Mouse (Mus musculus): ENCODE data around the gene Klhl40. TPM values are rescaled to one million over a fixed set of nuclear protein-coding genes. Genes with fewer than 3 reads are reported as not detected.

Klhl40 gene
- polyA plus RNA-seq (2014; fragmentation: Nextera tagmentation; extraction: Ambion mirVana) = 0.08 TPM in 1 of 2 replicates, not detected in the other

DNA sequence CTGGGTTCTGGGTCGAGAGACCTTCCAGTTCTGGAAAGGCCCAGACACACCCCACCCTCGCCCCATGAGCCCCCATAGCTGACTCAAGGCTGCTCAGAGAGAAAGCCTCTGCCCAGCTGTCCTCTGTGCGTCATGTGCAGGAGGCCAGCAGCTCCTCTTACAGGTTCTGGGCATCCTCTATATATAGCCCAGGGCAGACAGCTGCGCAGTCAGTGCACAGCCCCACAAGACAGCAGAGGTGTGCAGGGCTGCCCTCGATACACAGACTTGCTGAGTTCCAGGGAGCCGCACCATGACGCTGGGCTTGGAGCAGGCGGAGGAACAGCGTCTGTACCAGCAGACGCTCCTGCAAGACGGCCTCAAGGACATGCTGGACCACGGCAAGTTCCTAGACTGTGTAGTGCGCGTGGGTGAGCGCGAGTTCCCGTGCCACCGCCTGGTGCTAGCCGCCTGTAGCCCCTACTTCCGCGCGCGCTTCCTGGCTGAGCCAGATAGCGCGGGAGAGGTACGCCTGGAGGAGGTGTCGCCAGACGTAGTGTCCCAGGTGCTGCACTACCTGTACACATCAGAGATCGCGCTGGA is at the start of gene Klhl40:
Gene Klhl40, plus strand, starts transcription at position 124 of the 582 bp plus-strand sequence.
- WGBS = 20% methylated on average over 30 of the region's 30 CpGs
- Histone ChIP-seq H3K27ac (ENCODE audit: low read depth, low read length) (no peak within 1 kb of the TSS), H3K27me3 (ENCODE audit: control insufficient read depth, insufficient read depth, low read length) (peaks cover 32% of the 10 kb centered on the region), H3K36me3 (ENCODE audit: control insufficient read depth, insufficient read depth, low read length) (no peaks in the 10 kb centered on the region), H3K4me2 (replicated peaks; ENCODE audit: low read depth, low read length) (peak within 1 kb of the TSS; percentile 54), H3K4me3 (ENCODE audit: low read length) (peak within 1 kb of the TSS; percentile 30), H3K9me3 (ENCODE audit: control insufficient read depth, low read length) (no peaks in the 10 kb centered on the region), H3K9ac (ENCODE audit: low read depth, low read length) (peak within 1 kb of the TSS; percentile 19; the same call in 1 of the 2 replicates), H3K4me1 (ENCODE audit: control insufficient read depth, insufficient read depth, low read length) (0 out of 2 replicates have a peak, but pooled peaks cover 5% of the 10 kb centered on the region)
- ATAC-seq (ENCODE audit: low FRiP score, low TSS enrichment) = 0 out of 2 replicates have a peak, but pooled peaks have one; percentile 37

DNA sequence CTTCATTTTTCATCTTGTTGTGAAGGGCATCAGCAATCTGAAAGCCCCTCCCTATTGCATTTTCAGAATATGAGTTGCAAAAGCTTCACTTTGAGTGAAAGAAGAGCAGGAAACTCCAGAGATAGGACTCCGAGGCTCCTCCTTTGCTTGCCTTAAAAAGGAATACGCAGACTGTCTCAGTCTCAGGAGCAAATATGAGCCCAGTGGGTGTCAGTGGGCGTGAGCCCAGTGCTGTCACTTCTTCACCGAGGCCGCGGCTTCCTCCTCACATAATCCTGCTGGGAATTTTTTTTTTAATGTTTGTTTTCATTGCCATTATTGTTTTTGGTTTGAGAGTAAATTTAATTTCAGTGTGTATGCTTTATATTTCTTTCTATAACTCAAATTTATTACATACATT is 36.9 kb upstream of the Klhl40 start:
- no peak overlapping the region for H3K4me3 ChIP-seq (ENCODE audit: low read length)
- H3K4me2 ChIP-seq (replicated peaks; ENCODE audit: low read depth, low read length) = no peak overlapping the region
- 85% methylated on average over 6 of the region's 6 CpGs for WGBS
- H3K36me3 ChIP-seq (ENCODE audit: control insufficient read depth, insufficient read depth, low read length) = peaks cover 72% of the 10 kb centered on the region
- no peaks in the 10 kb centered on the region for H3K9me3 ChIP-seq (ENCODE audit: control insufficient read depth, low read length)
- H3K4me1 ChIP-seq (ENCODE audit: control insufficient read depth, insufficient read depth, low read length) = no peaks in the 10 kb centered on the region
- ATAC-seq (ENCODE audit: low FRiP score, low TSS enrichment) = no peak
- no peak overlapping the region for H3K27ac ChIP-seq (ENCODE audit: low read depth, low read length)
- no peak overlapping the region for H3K9ac ChIP-seq (ENCODE audit: low read depth, low read length)
- H3K27me3 ChIP-seq (ENCODE audit: control insufficient read depth, insufficient read depth, low read length) = no peaks in the 10 kb centered on the region

DNA sequence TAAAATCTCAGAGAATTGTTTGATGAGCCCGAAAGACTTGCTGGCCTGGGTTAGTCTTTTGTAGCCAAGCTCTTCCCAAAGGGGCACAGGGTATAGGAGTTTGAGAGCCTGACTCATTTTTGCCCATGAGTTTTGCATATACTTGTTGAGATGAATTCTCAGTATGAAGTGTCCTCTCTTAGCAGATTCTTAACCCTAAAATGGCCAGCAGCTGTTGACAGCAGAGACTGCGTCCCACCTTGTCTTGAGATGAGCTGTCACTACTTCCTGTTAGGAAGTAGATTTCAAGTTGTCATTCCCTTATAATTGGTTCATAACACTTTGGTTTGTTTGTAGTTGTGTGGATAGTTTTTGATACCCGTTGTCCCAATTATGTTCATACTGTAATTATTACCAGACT is 36.2 kb upstream of the Klhl40 start:
- H3K27ac ChIP-seq (ENCODE audit: low read depth, low read length) = no peak overlapping the region
- H3K9me3 ChIP-seq (ENCODE audit: control insufficient read depth, low read length) = no peaks in the 10 kb centered on the region
- peaks cover 73% of the 10 kb centered on the region for H3K36me3 ChIP-seq (ENCODE audit: control insufficient read depth, insufficient read depth, low read length)
- no peak for ATAC-seq (ENCODE audit: low FRiP score, low TSS enrichment)
- H3K27me3 ChIP-seq (ENCODE audit: control insufficient read depth, insufficient read depth, low read length) = no peaks in the 10 kb centered on the region
- no peak overlapping the region for H3K4me3 ChIP-seq (ENCODE audit: low read length)
- no peak overlapping the region for H3K4me2 ChIP-seq (replicated peaks; ENCODE audit: low read depth, low read length)
- H3K9ac ChIP-seq (ENCODE audit: low read depth, low read length) = no peak overlapping the region
- 92% methylated on average over 3 of the region's 3 CpGs for WGBS
- no peaks in the 10 kb centered on the region for H3K4me1 ChIP-seq (ENCODE audit: control insufficient read depth, insufficient read depth, low read length)

DNA sequence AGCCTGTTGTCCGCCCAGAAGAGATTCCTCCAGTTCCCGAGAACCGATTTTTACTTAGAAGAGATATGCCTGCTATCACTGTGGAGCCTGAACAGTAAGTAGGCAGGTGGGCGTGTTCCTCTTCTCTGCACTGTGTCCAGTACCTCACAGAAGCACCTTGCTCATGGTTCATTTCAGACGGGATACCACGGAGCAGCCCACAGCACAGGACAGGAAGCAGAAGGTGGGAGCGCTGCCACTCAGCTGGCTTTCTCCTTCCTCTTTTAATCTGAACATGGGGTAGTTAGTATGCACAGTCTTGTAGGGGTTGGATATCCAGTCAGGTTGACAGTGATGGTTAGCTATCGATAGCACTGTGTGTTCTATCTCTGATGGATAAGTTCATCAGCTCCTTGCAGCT is 33.4 kb upstream of the Klhl40 start:
- WGBS = 93% methylated on average over 8 of the region's 8 CpGs
- H3K9me3 ChIP-seq (ENCODE audit: control insufficient read depth, low read length) = no peaks in the 10 kb centered on the region
- no peak overlapping the region for H3K4me2 ChIP-seq (replicated peaks; ENCODE audit: low read depth, low read length)
- H3K27me3 ChIP-seq (ENCODE audit: control insufficient read depth, insufficient read depth, low read length) = no peaks in the 10 kb centered on the region
- no peak overlapping the region for H3K4me3 ChIP-seq (ENCODE audit: low read length)
- H3K27ac ChIP-seq (ENCODE audit: low read depth, low read length) = no peak overlapping the region
- H3K9ac ChIP-seq (ENCODE audit: low read depth, low read length) = no peak overlapping the region
- ATAC-seq (ENCODE audit: low FRiP score, low TSS enrichment) = no peak
- peaks cover 88% of the 10 kb centered on the region for H3K36me3 ChIP-seq (ENCODE audit: control insufficient read depth, insufficient read depth, low read length)
- H3K4me1 ChIP-seq (ENCODE audit: control insufficient read depth, insufficient read depth, low read length) = no peaks in the 10 kb centered on the region

DNA sequence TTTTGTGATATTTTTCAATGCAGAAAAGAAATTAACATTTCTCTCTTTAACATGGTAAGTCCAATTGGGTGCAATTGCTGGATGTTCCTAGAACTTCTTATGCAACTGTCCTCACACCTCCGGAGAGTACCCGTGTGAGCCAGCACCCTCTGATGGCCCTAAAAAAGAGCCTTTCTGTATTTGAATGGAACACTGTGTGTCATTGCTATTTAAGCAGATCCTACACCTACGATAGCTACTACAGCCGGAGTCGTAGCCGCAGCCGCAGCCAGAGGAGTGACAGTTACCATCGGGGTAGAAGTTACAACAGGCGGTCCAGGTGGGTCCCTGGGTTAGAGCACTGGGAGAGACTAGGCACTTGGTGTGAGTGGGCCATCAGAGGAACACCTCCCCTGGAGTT is 24.6 kb upstream of the Klhl40 start:
- H3K4me3 ChIP-seq (ENCODE audit: low read length) = no peak overlapping the region
- H3K9me3 ChIP-seq (ENCODE audit: control insufficient read depth, low read length) = no peaks in the 10 kb centered on the region
- peaks cover 4% of the 10 kb centered on the region; the same call in 1 of the 2 replicates for H3K4me1 ChIP-seq (ENCODE audit: control insufficient read depth, insufficient read depth, low read length)
- no peak for ATAC-seq (ENCODE audit: low FRiP score, low TSS enrichment)
- no peak overlapping the region for H3K27ac ChIP-seq (ENCODE audit: low read depth, low read length)
- no peaks in the 10 kb centered on the region for H3K27me3 ChIP-seq (ENCODE audit: control insufficient read depth, insufficient read depth, low read length)
- peaks cover 86% of the 10 kb centered on the region for H3K36me3 ChIP-seq (ENCODE audit: control insufficient read depth, insufficient read depth, low read length)
- 96% methylated on average over 9 of the region's 9 CpGs for WGBS
- H3K4me2 ChIP-seq (replicated peaks; ENCODE audit: low read depth, low read length) = no peak overlapping the region
- H3K9ac ChIP-seq (ENCODE audit: low read depth, low read length) = no peak overlapping the region

DNA sequence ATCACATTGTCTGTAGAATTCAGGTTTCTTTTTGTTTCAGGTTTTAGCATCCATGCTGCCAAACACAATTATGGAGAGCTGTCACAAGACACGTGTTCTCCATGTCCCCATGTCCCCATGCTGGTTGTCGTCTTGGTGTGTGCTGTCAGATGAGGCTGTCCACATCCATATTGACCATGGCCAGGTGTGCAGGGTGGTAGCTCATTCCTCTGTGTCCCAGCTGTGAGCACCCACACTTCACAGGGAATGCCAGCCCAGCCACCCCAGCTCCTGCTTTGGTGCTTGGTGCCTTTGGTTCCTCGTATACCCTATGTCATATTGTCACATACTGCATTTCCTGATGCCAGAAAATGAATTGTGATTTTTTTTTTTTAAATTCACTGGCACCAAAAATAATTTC is 22.8 kb upstream of the Klhl40 start:
- 93% methylated on average over 3 of the region's 3 CpGs for WGBS
- Histone ChIP-seq H3K9me3 (ENCODE audit: control insufficient read depth, low read length) (no peaks in the 10 kb centered on the region), H3K4me3 (ENCODE audit: low read length) (no peak overlapping the region), H3K4me2 (replicated peaks; ENCODE audit: low read depth, low read length) (no peak overlapping the region), H3K27me3 (ENCODE audit: control insufficient read depth, insufficient read depth, low read length) (no peaks in the 10 kb centered on the region), H3K27ac (ENCODE audit: low read depth, low read length) (no peak overlapping the region), H3K4me1 (ENCODE audit: control insufficient read depth, insufficient read depth, low read length) (peaks cover 17% of the 10 kb centered on the region; the same call in 1 of the 2 replicates), H3K9ac (ENCODE audit: low read depth, low read length) (no peak overlapping the region), H3K36me3 (ENCODE audit: control insufficient read depth, insufficient read depth, low read length) (peaks cover 68% of the 10 kb centered on the region)
- no peak for ATAC-seq (ENCODE audit: low FRiP score, low TSS enrichment)

DNA sequence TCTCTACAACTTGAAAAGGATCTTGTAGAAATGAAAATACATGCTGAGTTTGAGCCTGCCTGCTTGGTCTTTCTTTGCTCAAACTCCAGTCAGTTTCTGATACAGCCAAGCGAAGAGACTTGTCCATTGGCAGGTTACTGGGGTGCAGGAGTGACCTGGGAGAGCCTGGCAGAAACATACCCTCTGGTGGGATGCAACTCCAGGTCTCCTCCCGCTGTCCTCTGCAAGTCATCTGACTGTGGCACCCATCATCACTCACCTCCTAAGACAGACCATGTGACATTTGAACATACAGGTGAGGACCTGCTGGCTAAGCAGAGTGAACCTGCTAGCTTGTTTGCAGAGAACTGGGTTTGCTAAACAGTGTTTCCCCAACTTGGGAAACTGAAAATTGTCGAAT is 20.6 kb upstream of the Klhl40 start:
- H3K4me3 ChIP-seq (ENCODE audit: low read length) = no peak overlapping the region
- peaks cover 46% of the 10 kb centered on the region for H3K36me3 ChIP-seq (ENCODE audit: control insufficient read depth, insufficient read depth, low read length)
- H3K27me3 ChIP-seq (ENCODE audit: control insufficient read depth, insufficient read depth, low read length) = no peaks in the 10 kb centered on the region
- ATAC-seq (ENCODE audit: low FRiP score, low TSS enrichment) = no peak
- H3K4me2 ChIP-seq (replicated peaks; ENCODE audit: low read depth, low read length) = no peak overlapping the region
- H3K9ac ChIP-seq (ENCODE audit: low read depth, low read length) = no peak overlapping the region
- WGBS = 89% methylated on average over 3 of the region's 3 CpGs
- H3K27ac ChIP-seq (ENCODE audit: low read depth, low read length) = no peak overlapping the region
- peaks cover 26% of the 10 kb centered on the region; the same call in 1 of the 2 replicates for H3K4me1 ChIP-seq (ENCODE audit: control insufficient read depth, insufficient read depth, low read length)
- H3K9me3 ChIP-seq (ENCODE audit: control insufficient read depth, low read length) = no peaks in the 10 kb centered on the region

DNA sequence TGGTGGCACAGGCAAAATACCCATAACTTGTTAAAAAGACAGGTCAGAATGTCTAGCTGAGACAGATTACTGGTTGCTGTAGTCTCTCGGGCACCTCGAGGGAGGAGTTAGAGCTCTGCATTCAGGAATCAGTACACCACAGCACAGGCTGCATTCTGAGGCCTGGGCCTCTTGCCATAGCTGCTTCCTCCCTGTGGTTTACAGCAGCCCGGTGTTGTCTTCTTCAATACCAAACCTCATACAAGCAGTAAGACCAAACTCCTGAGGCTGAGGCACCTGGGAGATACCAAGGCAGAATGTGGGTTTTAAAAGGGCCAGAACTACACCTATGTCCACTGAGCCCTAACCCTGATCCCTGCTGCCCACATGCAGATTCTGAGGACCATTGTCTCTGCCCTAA is 20.0 kb upstream of the Klhl40 start:
- Histone ChIP-seq H3K4me1 (ENCODE audit: control insufficient read depth, insufficient read depth, low read length) (peaks cover 26% of the 10 kb centered on the region; the same call in 1 of the 2 replicates), H3K36me3 (ENCODE audit: control insufficient read depth, insufficient read depth, low read length) (peaks cover 40% of the 10 kb centered on the region), H3K9me3 (ENCODE audit: control insufficient read depth, low read length) (no peaks in the 10 kb centered on the region), H3K27ac (ENCODE audit: low read depth, low read length) (no peak overlapping the region), H3K27me3 (ENCODE audit: control insufficient read depth, insufficient read depth, low read length) (no peaks in the 10 kb centered on the region), H3K9ac (ENCODE audit: low read depth, low read length) (no peak overlapping the region), H3K4me3 (ENCODE audit: low read length) (no peak overlapping the region), H3K4me2 (replicated peaks; ENCODE audit: low read depth, low read length) (no peak overlapping the region)
- WGBS = 65% methylated on average over 3 of the region's 3 CpGs
- no peak for ATAC-seq (ENCODE audit: low FRiP score, low TSS enrichment)

DNA sequence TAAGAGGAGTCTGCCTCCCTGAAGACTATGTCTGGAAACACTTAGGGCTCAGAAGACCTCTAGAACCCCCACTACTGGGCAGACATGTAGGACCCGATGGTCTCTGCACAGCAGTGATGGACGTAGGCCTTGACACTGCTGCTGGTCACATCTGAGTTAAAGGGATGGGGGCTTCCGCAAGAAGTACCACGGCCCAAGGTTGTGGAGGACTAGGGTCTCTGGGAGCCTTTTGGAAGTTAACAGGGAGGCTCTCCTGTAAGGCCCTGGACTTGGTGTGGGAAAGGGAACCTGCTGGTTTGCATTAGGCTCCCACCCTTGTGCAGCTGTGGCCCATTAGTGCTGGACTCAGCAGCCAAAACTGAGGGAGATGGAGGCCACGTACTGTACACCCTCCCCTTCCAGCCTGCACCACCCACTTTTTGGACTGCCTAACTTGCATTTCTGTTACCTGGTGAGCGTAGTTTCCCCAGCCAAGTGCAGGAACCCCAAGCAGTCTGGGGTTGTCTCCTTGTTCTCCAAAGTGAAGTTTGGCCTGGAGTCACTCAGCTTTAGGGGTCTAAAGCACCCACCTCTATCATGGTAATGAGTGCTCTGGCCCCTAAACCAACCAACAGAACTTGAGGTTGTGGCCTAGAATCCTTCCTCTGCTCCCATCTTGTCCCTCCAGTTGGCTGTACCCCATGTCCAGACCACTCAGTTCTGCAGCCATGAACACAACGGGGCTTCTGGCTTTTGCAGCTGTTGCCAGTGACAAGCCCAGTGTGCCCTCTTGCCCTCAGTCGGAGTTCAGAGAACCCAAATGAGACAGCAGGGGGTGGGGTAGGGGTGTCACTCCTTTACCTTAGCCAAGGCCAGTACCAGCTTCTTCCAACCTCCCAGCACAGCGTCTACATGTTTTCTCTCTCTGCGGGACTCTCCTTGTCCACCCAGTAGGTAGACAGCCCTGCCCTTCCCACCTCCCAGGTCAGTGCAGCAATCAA is 19.3 kb upstream of the Klhl40 start:
- 0 out of 2 replicates have a peak overlapping the region, but pooled peaks have one; percentile 92 for H3K9ac ChIP-seq (ENCODE audit: low read depth, low read length)
- peaks cover 26% of the 10 kb centered on the region; the same call in 1 of the 2 replicates for H3K4me1 ChIP-seq (ENCODE audit: control insufficient read depth, insufficient read depth, low read length)
- H3K4me2 ChIP-seq (replicated peaks; ENCODE audit: low read depth, low read length) = peak overlapping the region; percentile 94
- peak overlapping the region; percentile 86 for H3K4me3 ChIP-seq (ENCODE audit: low read length)
- 47% methylated on average over 10 of the region's 10 CpGs for WGBS
- no peak for ATAC-seq (ENCODE audit: low FRiP score, low TSS enrichment)
- no peaks in the 10 kb centered on the region for H3K27me3 ChIP-seq (ENCODE audit: control insufficient read depth, insufficient read depth, low read length)
- no peaks in the 10 kb centered on the region for H3K9me3 ChIP-seq (ENCODE audit: control insufficient read depth, low read length)
- no peak overlapping the region for H3K27ac ChIP-seq (ENCODE audit: low read depth, low read length)
- H3K36me3 ChIP-seq (ENCODE audit: control insufficient read depth, insufficient read depth, low read length) = peaks cover 42% of the 10 kb centered on the region
